Mouse (Mus musculus) spleen, postnatal 4 days (tissue): ENCODE results near the gene Zscan4-ps2.
"Not testable (repeated sequence)": the region's sequence is repeated elsewhere in the genome, so short reads cannot be mapped to it uniquely, and the experiment has no call there.

Source experiments
- DNase-seq, 2 experiments: peaks; one replicate each; pipeline ENCODE4 v3.0.0; 2022; ENCODE audit warnings: low spot score in 2 of 2

The Zscan4-ps2 gene

DNA sequence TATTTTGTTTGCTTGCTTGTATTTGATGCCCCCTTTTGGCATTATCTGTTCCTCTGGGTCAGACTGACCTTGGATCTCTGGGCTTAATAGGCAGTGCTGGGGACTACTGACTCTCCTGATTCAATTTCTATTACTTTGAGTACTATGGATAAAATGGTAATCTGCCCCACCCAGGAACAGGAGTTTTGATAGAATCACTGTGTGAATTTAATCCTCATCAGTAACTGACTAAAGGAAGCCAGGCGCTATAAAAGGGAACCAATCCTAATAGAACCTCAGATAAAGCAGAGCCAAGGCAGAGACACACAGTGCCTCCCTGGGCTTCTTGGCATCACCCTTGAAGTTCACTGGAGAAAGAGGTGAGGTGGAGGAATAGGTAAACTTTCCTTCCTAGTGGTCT, at the start of gene Zscan4-ps2:
Gene Zscan4-ps2, plus strand, starts transcription at position 301 of the 400 bp plus-strand sequence.
- not testable (repeated sequence) for DNase-seq
